Mouse (Mus musculus): ENCODE results near the gene Cacna1a.

Gene Cacna1a

GRCm38 (mm10) chr8:84637946-84638554 is 249.8 kb downstream of the Cacna1a start:
- no peak for DNase-seq (ENCODE audit: low read depth, low spot score)

- DNase-seq (ENCODE audit: low read depth, low spot score), result no peak
Observed at GRCm38 (mm10) chr8:84638555-84639161, 250.4 kb downstream of the Cacna1a start.

GRCm38 (mm10) chr8:84639162-84640009 is 251.1 kb downstream of the Cacna1a start:
- peak; percentile 97 for DNase-seq (ENCODE audit: low read depth, low spot score)

- DNase-seq (ENCODE audit: low read depth, low spot score), result no peak
Observed at GRCm38 (mm10) chr8:84640010-84640588, 251.9 kb downstream of the Cacna1a start.

- DNase-seq (ENCODE audit: low read depth, low spot score), result no peak
Observed at GRCm38 (mm10) chr8:84640617-84641294, 252.5 kb downstream of the Cacna1a start.

- no peak for DNase-seq (ENCODE audit: low read depth, low spot score)
Observed at GRCm38 (mm10) chr8:84641578-84642361, 253.5 kb downstream of the Cacna1a start.

GRCm38 (mm10) chr8:84643019-84643418 is 254.8 kb downstream of the Cacna1a start:
- DNase-seq (ENCODE audit: low read depth, low spot score), result no peak

GRCm38 (mm10) chr8:84646800-84647199 is 258.6 kb downstream of the Cacna1a start:
- no peak for DNase-seq (ENCODE audit: low read depth, low spot score)

- peak; percentile 74 for DNase-seq (ENCODE audit: low read depth, low spot score)
Observed at GRCm38 (mm10) chr8:84647461-84647901, 259.2 kb downstream of the Cacna1a start.

GRCm38 (mm10) chr8:84650213-84650612 is 262.0 kb downstream of the Cacna1a start:
- DNase-seq (ENCODE audit: low read depth, low spot score), result no peak

GRCm38 (mm10) chr8:84653092-84653631 is 264.9 kb downstream of the Cacna1a start:
- DNase-seq (ENCODE audit: low read depth, low spot score), result no peak

- DNase-seq (ENCODE audit: low read depth, low spot score), result no peak
Observed at GRCm38 (mm10) chr8:84654597-84654996, 266.4 kb downstream of the Cacna1a start.

GRCm38 (mm10) chr8:84655336-84656190 is 267.3 kb downstream of the Cacna1a start:
- peak; percentile 92 for DNase-seq (ENCODE audit: low read depth, low spot score)

GRCm38 (mm10) chr8:84656191-84656525 is 267.9 kb downstream of the Cacna1a start:
- peak; percentile 92 for DNase-seq (ENCODE audit: low read depth, low spot score)

GRCm38 (mm10) chr8:84656641-84657126 is 268.4 kb downstream of the Cacna1a start:
- peak; percentile 80 for DNase-seq (ENCODE audit: low read depth, low spot score)

GRCm38 (mm10) chr8:84657203-84657602 is 269.0 kb downstream of the Cacna1a start:
- DNase-seq (ENCODE audit: low read depth, low spot score), result no peak

- DNase-seq (ENCODE audit: low read depth, low spot score), result no peak
Observed at GRCm38 (mm10) chr8:84657680-84658079, 269.4 kb downstream of the Cacna1a start.

GRCm38 (mm10) chr8:84658951-84659350 is 270.7 kb downstream of the Cacna1a start:
- DNase-seq (ENCODE audit: low read depth, low spot score), result no peak

Data from mesoderm, embryonic 11.5 days (tissue).